Mouse (Mus musculus) MEL (cell line): ENCODE results near the gene Eif4b. TPM values are rescaled to one million over a fixed set of nuclear protein-coding genes. Genes with fewer than 3 reads are reported as not detected.
A peak's percentile ranks its signal among the peaks of the same experiment; 100 is the strongest.

Experiments used
- DNase-seq: peaks from one replicate; pipeline ENCODE4 v3.0.0; 2011; ENCODE audit warnings: low read depth, low spot score
- H3K27ac ChIP-seq: 2 replicates; pipeline ENCODE4 v1.5.1; 2012; ENCODE audit warnings: low read depth, mild to moderate bottlenecking, control low read depth, low read length, moderate library complexity; ENCODE audit not compliant: control insufficient read depth
- H3K27me3 ChIP-seq, 2 experiments: fragments of 150-350 bp in 1 of 2; sonication (generic) in 1 of 2; 2 replicates each; pipeline ENCODE4 v1.6.1; 2012; ENCODE audit warnings: low read length in 2 of 2, mild to moderate bottlenecking in 2 of 2, improper control_type of control experiment in 1 of 2, moderate library complexity in 1 of 2; ENCODE audit not compliant: insufficient read depth in 2 of 2, control insufficient read depth in 1 of 2
- H3K36me3 ChIP-seq, 2 experiments: 2 replicates each; pipeline ENCODE4 v1.6.1; 2012 to 2014; ENCODE audit warnings: low read length in 2 of 2, improper control_type of control experiment in 1 of 2, inconsistent platforms in 1 of 2, mild to moderate bottlenecking in 1 of 2; ENCODE audit not compliant: insufficient read depth in 2 of 2, control insufficient read depth in 1 of 2
- H3K4me1 ChIP-seq, 2 experiments: fragments of 150-350 bp in 1 of 2; sonication (generic) in 1 of 2; 2 replicates each; pipeline ENCODE4 v1.6.1; 2012; ENCODE audit warnings: low read length in 2 of 2, improper control_type of control experiment in 1 of 2, mild to moderate bottlenecking in 1 of 2; ENCODE audit not compliant: insufficient read depth in 2 of 2, control insufficient read depth in 1 of 2
- H3K4me3 ChIP-seq, 2 experiments: fragments of 150-350 bp in 1 of 2; sonication (generic) in 1 of 2; 2 replicates each; pipeline ENCODE4 v1.5.1; 2012; ENCODE audit warnings: low read depth in 2 of 2, low read length in 2 of 2, mild to moderate bottlenecking in 2 of 2, moderate library complexity in 2 of 2, control low read depth in 1 of 2, improper control_type of control experiment in 1 of 2; ENCODE audit not compliant: control insufficient read depth in 1 of 2, insufficient read depth in 1 of 2
- H3K79me2 ChIP-seq: 2 replicates; pipeline ENCODE4 v1.6.1; 2012; ENCODE audit warnings: mild to moderate bottlenecking, low read length, moderate library complexity; ENCODE audit not compliant: control insufficient read depth, poor library complexity, insufficient read depth
- H3K9ac ChIP-seq: 2 replicates; pipeline ENCODE4 v1.6.1; 2012; ENCODE audit warnings: low read depth, mild to moderate bottlenecking, control low read depth, low read length, moderate library complexity; ENCODE audit not compliant: control insufficient read depth, poor library complexity, severe bottlenecking
- H3K9me3 ChIP-seq: fragments of 150-350 bp; sonication (generic); replicated peaks from 2 replicates; pipeline ENCODE4 v1.6.1; 2012; ENCODE audit warnings: mild to moderate bottlenecking, low read length, improper control_type of control experiment, moderate library complexity; ENCODE audit not compliant: insufficient read depth
- EP300 ChIP-seq, 2 experiments: IDR thresholded peaks; 2 replicates each; pipeline ENCODE4 v1.6.1; 2011; ENCODE audit warnings: improper control_type of control experiment in 2 of 2, low read length in 2 of 2, low read depth in 1 of 2, mild to moderate bottlenecking in 1 of 2
- ETS1 ChIP-seq: IDR thresholded peaks from 2 replicates; pipeline ENCODE4 v1.6.1; 2012; ENCODE audit warnings: low read depth, mild to moderate bottlenecking, inconsistent platforms, low read length, improper control_type of control experiment, moderate library complexity
- GABPA ChIP-seq: IDR thresholded peaks from 2 replicates; pipeline ENCODE4 v1.6.1; 2012; ENCODE audit warnings: low read depth, mild to moderate bottlenecking, inconsistent platforms, low read length, improper control_type of control experiment, moderate library complexity
- HCFC1 ChIP-seq: IDR thresholded peaks from 2 replicates; pipeline ENCODE4 v1.6.1; 2012; ENCODE audit warnings: low read depth, mild to moderate bottlenecking, inconsistent platforms, low read length, improper control_type of control experiment, moderate library complexity
- KAT2A ChIP-seq: conservative IDR thresholded peaks from 2 replicates; pipeline ENCODE4 v1.6.1; 2012; ENCODE audit warnings: low read depth, low read length, improper control_type of control experiment, inconsistent platforms
- MAFK ChIP-seq: IDR thresholded peaks from 2 replicates; pipeline ENCODE4 v1.6.1; 2011; ENCODE audit warnings: low read depth, mild to moderate bottlenecking, low read length, improper control_type of control experiment, borderline replicate concordance
- MAZ ChIP-seq: IDR thresholded peaks from 2 replicates; pipeline ENCODE4 v1.6.1; 2012; ENCODE audit warnings: low read depth, mild to moderate bottlenecking, inconsistent platforms, low read length, improper control_type of control experiment
- MXI1 ChIP-seq: IDR thresholded peaks from 2 replicates; pipeline ENCODE4 v1.6.1; 2011; ENCODE audit warnings: mild to moderate bottlenecking, low read depth, low read length, improper control_type of control experiment
- NRF1 ChIP-seq: IDR thresholded peaks from 2 replicates; pipeline ENCODE4 v1.6.1; 2014; ENCODE audit warnings: low read depth, mild to moderate bottlenecking, inconsistent platforms, low read length, improper control_type of control experiment, moderate library complexity; ENCODE audit not compliant: poor library complexity, insufficient read depth, severe bottlenecking
- POLR2A ChIP-seq, 2 experiments: IDR thresholded peaks; 2 replicates each; pipeline ENCODE4 v1.6.1; 2011 to 2012; ENCODE audit warnings: low read length in 2 of 2, mild to moderate bottlenecking in 2 of 2, control low read depth in 1 of 2, improper control_type of control experiment in 1 of 2, low read depth in 1 of 2, moderate library complexity in 1 of 2; ENCODE audit not compliant: control insufficient read depth in 1 of 2, insufficient read depth in 1 of 2, poor library complexity in 1 of 2
- POLR2AphosphoS2 ChIP-seq: IDR thresholded peaks from 2 replicates; pipeline ENCODE4 v1.6.1; 2011; ENCODE audit warnings: low read length, improper control_type of control experiment
- RAD21 ChIP-seq: IDR thresholded peaks from 2 replicates; pipeline ENCODE4 v1.6.1; 2011; ENCODE audit warnings: mild to moderate bottlenecking, low read depth, low read length, improper control_type of control experiment
- RCOR1 ChIP-seq: IDR thresholded peaks from 2 replicates; pipeline ENCODE4 v1.6.1; 2012; ENCODE audit warnings: low read depth, mild to moderate bottlenecking, inconsistent platforms, low read length, improper control_type of control experiment
- SIN3A ChIP-seq: IDR thresholded peaks from 2 replicates; pipeline ENCODE4 v1.6.1; 2012; ENCODE audit warnings: low read length, improper control_type of control experiment, inconsistent platforms
- SMC3 ChIP-seq: IDR thresholded peaks from 2 replicates; pipeline ENCODE4 v1.6.1; 2011; ENCODE audit warnings: low read depth, low read length, improper control_type of control experiment
- TAL1 ChIP-seq: IDR thresholded peaks from 2 replicates; pipeline ENCODE4 v1.6.1; 2012; ENCODE audit warnings: mild to moderate bottlenecking, inconsistent platforms, low read length, moderate library complexity, mixed read lengths
- TCF12 ChIP-seq: IDR thresholded peaks from 2 replicates; pipeline ENCODE4 v1.6.1; 2014; ENCODE audit warnings: low read depth, mild to moderate bottlenecking, inconsistent platforms, low read length, improper control_type of control experiment, moderate library complexity
- USF2 ChIP-seq, 2 experiments: IDR thresholded peaks; 2 replicates each; pipeline ENCODE4 v1.6.1; 2011 to 2012; ENCODE audit warnings: improper control_type of control experiment in 2 of 2, low read length in 2 of 2, borderline replicate concordance in 1 of 2, inconsistent platforms in 1 of 2, low read depth in 1 of 2, mild to moderate bottlenecking in 1 of 2; ENCODE audit not compliant: insufficient read depth in 1 of 2
- ZC3H11A ChIP-seq: IDR thresholded peaks from 2 replicates; pipeline ENCODE4 v1.6.1; 2012; ENCODE audit warnings: low read depth, mild to moderate bottlenecking, inconsistent platforms, low read length, improper control_type of control experiment
- ZKSCAN1 ChIP-seq: IDR thresholded peaks from 2 replicates; pipeline ENCODE4 v1.6.1; 2012; ENCODE audit warnings: low read depth, mild to moderate bottlenecking, inconsistent platforms, low read length, improper control_type of control experiment, moderate library complexity
- ZMIZ1 ChIP-seq: IDR thresholded peaks from 2 replicates; pipeline ENCODE4 v1.6.1; 2012; ENCODE audit warnings: low read depth, mild to moderate bottlenecking, inconsistent platforms, low read length, improper control_type of control experiment, moderate library complexity
- polyA plus RNA-seq, 2 experiments: library from polyadenylated mRNA; stranded (reverse) in 1 of 2; unstranded in 1 of 2; fragments of >175 nt in 1 of 2; fragments of >200 nt in 1 of 2; gene quantifications; 2 replicates each; pipeline versions ENCODE4 v1.2.1 to v1.2.4; 2012; ENCODE audit warnings: low replicate concordance in 2 of 2, low read depth in 1 of 2; ENCODE audit not compliant: insufficient read length in 2 of 2, insufficient read depth in 1 of 2, missing spikeins in 1 of 2
- total RNA-seq: library from RNA; depleted of rRNA; stranded (reverse); fragments of 300-350 nt; gene quantifications from 2 replicates; pipeline ENCODE4 v1.2.3, GENCODE M21; 2012

The Eif4b gene
- total and polyA plus RNA-seq, 3 experiments, result 464 to 790 (median 561) TPM

DNA sequence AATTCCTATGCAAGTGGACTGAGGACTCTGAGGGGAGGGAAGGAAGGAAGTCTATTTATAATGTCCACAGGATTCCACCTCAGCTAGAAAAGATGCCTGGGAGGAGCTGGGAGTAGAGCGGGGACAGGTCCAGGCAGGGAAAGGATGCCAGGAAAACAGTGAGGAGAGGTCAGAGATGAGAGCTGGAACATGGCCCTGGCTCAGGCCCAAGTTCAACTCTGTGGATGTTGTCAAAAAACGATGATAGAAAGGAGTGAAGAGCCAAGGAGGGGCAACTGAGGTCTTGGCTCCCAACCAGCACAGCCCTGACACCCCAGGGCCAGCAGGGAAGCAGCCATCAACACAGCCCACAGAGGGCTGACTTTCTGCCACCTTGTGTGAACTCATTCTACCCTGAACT lies 52.7 kb downstream of the Eif4b start (continued):
- TF ChIP-seq MXI1 (no peak), KAT2A (no peak), SIN3A (no peak), ZC3H11A (no peak)

DNA sequence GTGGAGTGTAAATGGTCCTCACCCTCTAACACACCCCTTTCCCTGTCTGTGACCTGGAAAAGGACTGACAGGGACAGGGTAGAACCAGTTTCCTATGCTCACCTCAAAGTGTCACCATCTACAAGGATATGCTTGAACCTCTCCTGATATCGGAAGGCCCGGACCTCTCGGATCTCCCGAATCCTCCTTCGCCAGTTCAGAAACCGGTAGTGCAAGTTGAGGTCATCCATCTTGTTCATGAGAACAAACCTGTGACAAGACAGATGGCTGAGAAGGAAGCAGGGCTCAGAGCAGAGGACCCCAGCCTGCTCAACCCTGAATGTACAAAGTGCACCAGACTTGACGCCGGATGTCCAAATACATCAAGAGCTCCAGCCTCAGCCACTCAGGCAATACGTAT lies 59.7 kb downstream of the Eif4b start:
- TF ChIP-seq POLR2AphosphoS2, result no peak
- TF ChIP-seq SMC3, result no peak
- no peak for TF ChIP-seq NRF1
- no peak for TF ChIP-seq POLR2A (IDR thresholded peaks at IDR 0.05; ENCODE audit: control insufficient read depth in 1 of 2, insufficient read depth in 1 of 2, low read depth in 1 of 2, low read length in 2 of 2, poor library complexity in 1 of 2)
- no peak for TF ChIP-seq RAD21
- no peak for TF ChIP-seq ZMIZ1
- TF ChIP-seq MAZ, result no peak
- H3K27me3 ChIP-seq, result no peaks in the 10 kb centered on the region
- no peak for DNase-seq
- H3K9me3 ChIP-seq, result no peaks in the 10 kb centered on the region
- peaks cover 9 to 12% of the 10 kb centered on the region in 2 experiments for H3K4me1 ChIP-seq
- peaks cover 12% of the 10 kb centered on the region for H3K79me2 ChIP-seq
- no peak overlapping the region for H3K27ac ChIP-seq
- no peak overlapping the region for H3K4me3 ChIP-seq
- H3K36me3 ChIP-seq, result peaks cover 11 to 16% of the 10 kb centered on the region in 2 experiments
- no peak overlapping the region for H3K9ac ChIP-seq

DNA sequence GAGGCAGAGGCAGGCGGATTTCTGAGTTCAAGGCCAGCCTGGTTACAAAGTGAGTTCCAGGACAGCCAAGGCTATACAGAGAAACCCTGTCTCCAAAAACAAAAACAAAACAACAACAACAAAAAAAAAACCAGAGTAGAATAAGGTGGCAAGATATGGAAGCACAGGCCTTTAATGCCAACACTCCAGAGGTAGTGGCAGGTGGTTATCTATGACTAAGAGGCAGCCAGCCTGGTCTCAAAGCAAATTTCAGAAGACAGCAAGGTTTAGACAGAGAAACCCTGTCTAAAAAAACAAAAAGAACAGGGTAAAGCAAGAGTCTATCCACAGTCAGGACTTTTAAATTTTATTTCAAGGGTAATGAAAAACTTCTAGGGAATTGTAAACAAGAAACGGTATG lies 61.1 kb downstream of the Eif4b start:
- peaks cover 9 to 12% of the 10 kb centered on the region in 2 experiments for H3K4me1 ChIP-seq
- H3K4me3 ChIP-seq, result peak overlapping the region in 1 of 2 experiments; percentile 97; a peak in 1 of 4 replicates
- DNase-seq, result peak; percentile 46
- no peaks in the 10 kb centered on the region for H3K9me3 ChIP-seq
- H3K27me3 ChIP-seq, result no peaks in the 10 kb centered on the region
- H3K27ac ChIP-seq, result no peak overlapping the region
- peak overlapping the region; percentile 88; the same call in 1 of the 2 replicates for H3K9ac ChIP-seq
- H3K36me3 ChIP-seq, result peaks cover 9 to 16% of the 10 kb centered on the region in 2 experiments
- H3K79me2 ChIP-seq, result peaks cover 12% of the 10 kb centered on the region
- peak; percentile 52 for TF ChIP-seq TAL1
- TF ChIP-seq MAZ, result no peak
- TF ChIP-seq MAFK, result no peak

DNA sequence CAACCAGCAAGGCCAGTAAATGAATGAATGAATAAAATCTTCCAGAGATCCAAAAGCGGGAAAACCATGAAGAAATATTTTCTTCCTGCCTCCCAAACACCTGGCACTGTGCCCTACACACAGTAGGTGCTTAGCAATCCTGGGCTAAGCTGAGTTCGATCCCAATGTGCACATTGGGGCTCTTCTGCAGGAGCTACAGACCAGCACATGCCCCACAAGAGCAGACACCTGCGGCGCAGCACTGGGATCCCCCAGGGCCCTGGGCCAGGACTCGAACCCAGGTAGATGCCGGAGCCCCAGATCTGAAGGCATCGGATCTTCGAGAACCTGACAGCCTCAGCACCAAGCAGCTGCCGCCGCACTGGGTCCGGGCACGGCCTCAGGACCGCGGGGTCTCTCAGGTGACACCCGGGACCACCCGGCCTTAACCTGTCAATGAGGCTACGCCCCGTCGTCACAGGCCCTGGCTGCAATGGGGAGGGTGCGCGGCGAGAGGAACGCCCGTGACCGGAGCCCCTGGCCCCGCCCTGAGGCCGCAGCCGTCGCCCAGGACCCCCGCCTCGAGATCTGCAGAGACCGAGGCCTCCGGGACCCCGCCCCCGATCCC lies 62.1 kb downstream of the Eif4b start:
- Histone ChIP-seq H3K36me3 (peaks cover 6 to 16% of the 10 kb centered on the region in 2 experiments), H3K27me3 (no peaks in the 10 kb centered on the region), H3K9me3 (no peaks in the 10 kb centered on the region), H3K4me1 (peaks cover 9 to 12% of the 10 kb centered on the region in 2 experiments), H3K27ac (peak overlapping the region; percentile 23), H3K4me3 (peak overlapping the region; percentile 93 to 97), H3K9ac (peak overlapping the region; percentile 88), H3K79me2 (peaks cover 12% of the 10 kb centered on the region)
- DNase-seq, result no peak
- TF ChIP-seq POLR2AphosphoS2, result no peak
- no peak for TF ChIP-seq ETS1
- TF ChIP-seq TCF12, result no peak
- TF ChIP-seq GABPA, result no peak
- TF ChIP-seq SIN3A, result no peak
- TF ChIP-seq EP300 (IDR thresholded peaks at IDR 0.05; ENCODE audit: low read depth in 1 of 2, low read length in 2 of 2), result no peak
- no peak for TF ChIP-seq USF2 (IDR thresholded peaks at IDR 0.05; ENCODE audit: borderline replicate concordance in 1 of 2, insufficient read depth in 1 of 2, low read depth in 1 of 2, low read length in 2 of 2)
- TF ChIP-seq HCFC1, result no peak
- no peak for TF ChIP-seq RCOR1
- peak; percentile 98 for TF ChIP-seq ZKSCAN1
- TF ChIP-seq ZC3H11A, result no peak
- peak in 1 of 2 experiments; percentile 52; a peak in 1 of 4 replicates for TF ChIP-seq POLR2A (IDR thresholded peaks at IDR 0.05; ENCODE audit: control insufficient read depth in 1 of 2, insufficient read depth in 1 of 2, low read depth in 1 of 2, low read length in 2 of 2, poor library complexity in 1 of 2)
- TF ChIP-seq MAZ, result no peak
- no peak for TF ChIP-seq TAL1
- no peak for TF ChIP-seq KAT2A
